Mouse (Mus musculus) forebrain, postnatal 0 days (tissue): ENCODE data around the gene Klrc1. TPM values are rescaled to one million over a fixed set of nuclear protein-coding genes. Genes with fewer than 3 reads are reported as not detected.
"Not testable (repeated sequence)": the region's sequence is repeated elsewhere in the genome, so short reads cannot be mapped to it uniquely, and the experiment has no call there.

Experiments
- ATAC-seq: fragments of 200-750 bp; cut with Nextera tagmentation; 2 replicates; pipeline ENCODE4 v1.8.0; 2017; ENCODE audit warnings: mild to moderate bottlenecking, moderate library complexity
- DNase-seq: peaks from one replicate; pipeline ENCODE4 v3.0.0-alpha.2; 2015
- H3K27ac ChIP-seq: fragments of 300-500 bp; sonication (generic); 2 replicates; pipeline ENCODE4 v1.5.1; 2014; ENCODE audit warnings: low read depth, mild to moderate bottlenecking, antibody characterized with exemption, low read length, moderate library complexity, mixed read lengths
- H3K27me3 ChIP-seq: fragments of 300-500 bp; sonication (generic); 2 replicates; pipeline ENCODE4 v1.6.1; 2014; ENCODE audit warnings: mild to moderate bottlenecking, low read length, mixed read lengths; ENCODE audit not compliant: insufficient read depth
- H3K36me3 ChIP-seq: fragments of 300-500 bp; sonication (generic); 2 replicates; pipeline ENCODE4 v1.6.1; 2014; ENCODE audit warnings: mild to moderate bottlenecking, moderate library complexity; ENCODE audit not compliant: insufficient read depth
- H3K4me1 ChIP-seq: fragments of 300-500 bp; sonication (generic); 2 replicates; pipeline ENCODE4 v1.6.1; 2014; ENCODE audit warnings: antibody characterized with exemption; ENCODE audit not compliant: insufficient read depth
- H3K4me2 ChIP-seq: fragments of 300-500 bp; sonication (generic); 2 replicates; pipeline ENCODE4 v1.6.1; 2014; ENCODE audit warnings: low read depth, mild to moderate bottlenecking, moderate library complexity
- H3K4me3 ChIP-seq: fragments of 300-500 bp; sonication (generic); 2 replicates; pipeline ENCODE4 v1.5.1; 2014; ENCODE audit warnings: low read depth, low read length, mixed read lengths
- H3K9ac ChIP-seq: fragments of 300-500 bp; sonication (generic); 2 replicates; pipeline ENCODE4 v1.6.1; 2014; ENCODE audit warnings: mild to moderate bottlenecking
- H3K9me3 ChIP-seq: fragments of 300-500 bp; sonication (generic); 2 replicates; pipeline ENCODE4 v1.6.1; 2016; ENCODE audit warnings: low read length
- CTCF ChIP-seq: sonication (generic); IDR thresholded peaks from 2 replicates; pipeline ENCODE4 v1.5.1; 2016; ENCODE audit warnings: antibody characterized with exemption, control low read depth, low read depth
- WGBS: fragments of 180-500 bp; shearing (Covaris S2); extraction: QIAGEN DNeasy Blood & Tissue Kit; methylation state at CpG from one replicate; pipeline ENCODE4 v1.1.7; 2014; 5-methylcytosine and 5-hydroxymethylcytosine counted together
- microRNA-seq, 2 experiments: library from miRNA; unstranded; fragments of <30 nt; microRNA quantifications; one replicate each; pipeline ENCODE4; 2016
- polyA plus RNA-seq: library from polyadenylated mRNA; unstranded; fragments of >200 nt; fragmentation: Nextera tagmentation; extraction: Ambion mirVana; gene quantifications from 2 replicates; pipeline ENCODE4 v1.2.1, GENCODE M21; 2015
- total RNA-seq: library from RNA; depleted of rRNA; stranded (reverse); fragments of >200 nt; gene quantifications from 2 replicates; pipeline ENCODE4 v1.2.3, GENCODE M21; 2014; rRNA removed

The Klrc1 gene
- total and polyA plus RNA-seq, 2 experiments from 2014 or later, result not detected

DNA sequence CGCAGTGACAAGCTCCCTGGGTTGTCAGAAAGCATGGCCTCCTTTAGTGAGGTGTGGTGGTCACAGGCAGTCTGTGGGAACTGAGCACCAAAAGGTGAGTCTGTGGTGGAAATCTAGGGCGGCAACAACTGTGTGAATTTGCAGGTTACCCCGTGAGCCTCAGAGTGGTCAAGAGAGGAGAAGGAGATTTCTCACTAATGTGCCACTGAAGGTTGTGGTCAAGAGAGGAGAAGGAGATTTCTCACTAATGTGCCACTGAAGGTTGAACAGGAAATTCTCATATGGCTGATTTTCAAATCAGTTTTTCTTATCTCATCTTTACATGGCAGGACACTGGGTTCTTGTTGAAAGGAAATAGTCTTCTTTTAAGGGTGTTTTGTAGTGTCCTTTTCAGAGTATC is 34.7 kb downstream of the Klrc1 start:
- H3K27ac ChIP-seq, H3K9me3 ChIP-seq, H3K4me1 ChIP-seq, H3K36me3 ChIP-seq, ATAC-seq, H3K9ac ChIP-seq, DNase-seq, H3K4me2 ChIP-seq, H3K4me3 ChIP-seq, H3K27me3 ChIP-seq: not testable (repeated sequence)
- 100% methylated on average over 1 of the region's 3 CpGs for WGBS

DNA sequence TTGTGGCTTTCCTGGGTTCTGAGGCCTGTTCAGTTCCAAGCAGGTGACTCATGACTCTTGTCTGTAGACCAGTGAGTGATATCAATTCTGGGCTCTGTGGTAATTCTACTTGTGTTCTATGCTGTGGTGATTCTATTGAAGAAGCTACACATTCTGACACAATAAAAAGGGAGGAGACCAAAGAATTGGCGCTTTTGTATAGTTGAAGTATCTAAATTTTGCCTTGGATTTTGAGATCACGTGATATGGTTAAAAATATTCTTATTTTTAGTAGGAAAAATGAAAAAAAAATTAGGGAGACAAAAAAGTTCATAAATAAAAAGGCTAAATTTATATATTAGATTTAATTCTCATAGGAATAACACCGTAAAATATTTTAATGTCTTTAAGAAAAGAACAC is 35.5 kb downstream of the Klrc1 start, which contains the start of gene Klrc3:
Gene Klrc3, minus strand, starts transcription at position 101 of the 400 bp plus-strand sequence.
- not testable (repeated sequence) for H3K4me1 ChIP-seq, H3K36me3 ChIP-seq, H3K4me2 ChIP-seq, H3K27me3 ChIP-seq, H3K4me3 ChIP-seq, H3K27ac ChIP-seq, DNase-seq, H3K9ac ChIP-seq, H3K9me3 ChIP-seq, ATAC-seq
- WGBS, result 77% methylated on average over 3 of the region's 3 CpGs

DNA sequence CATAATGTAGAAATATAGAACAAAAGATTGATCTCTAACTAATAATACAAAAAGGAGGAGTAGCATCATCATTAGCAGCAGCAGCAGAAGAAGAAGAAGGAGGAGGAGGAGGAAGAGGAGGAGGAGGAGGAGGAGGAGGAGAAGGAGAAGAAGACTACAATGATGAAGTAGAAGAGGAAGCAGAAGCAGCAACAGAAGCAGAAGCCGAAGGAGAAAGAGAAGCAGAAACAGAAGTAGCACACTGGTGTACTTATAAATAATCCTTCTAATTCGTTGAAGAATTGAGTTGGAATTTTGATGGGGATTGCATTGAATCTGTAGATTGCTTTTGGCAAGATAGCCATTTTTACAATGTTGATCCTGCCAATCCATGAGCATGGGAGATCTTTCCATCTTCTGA is 47.7 kb downstream of the Klrc1 start:
- not testable (repeated sequence) for ATAC-seq, H3K4me1 ChIP-seq, H3K4me2 ChIP-seq, DNase-seq, H3K9ac ChIP-seq, H3K27me3 ChIP-seq, H3K9me3 ChIP-seq, H3K4me3 ChIP-seq, H3K36me3 ChIP-seq, H3K27ac ChIP-seq
- 83% methylated on average over 2 of the region's 2 CpGs for WGBS

DNA sequence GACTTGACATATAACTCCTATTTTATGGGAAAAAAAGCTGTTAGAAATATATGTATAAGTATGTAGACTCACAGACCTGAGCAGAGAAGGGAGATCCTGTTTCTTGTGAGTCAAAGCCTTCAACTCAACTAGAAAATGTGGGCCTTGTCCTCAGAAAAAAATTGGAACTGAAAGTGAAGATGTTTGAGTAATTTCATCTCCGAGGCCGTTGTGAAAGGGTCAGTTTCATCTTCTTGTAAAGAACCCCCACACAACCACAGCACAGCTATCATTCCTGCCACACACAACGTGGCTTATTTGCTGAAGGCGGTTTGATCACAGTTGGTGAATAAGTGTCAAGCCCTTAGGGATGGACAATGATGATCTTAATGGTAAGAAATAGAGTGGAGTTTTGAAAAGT is 55.0 kb downstream of the Klrc1 start, which contains the start of gene Klrk1:
Gene Klrk1, minus strand, starts transcription at position 130 of the 400 bp plus-strand sequence.
- Histone ChIP-seq H3K4me3 (no peak within 1 kb of the TSS), H3K27ac (no peak within 1 kb of the TSS), H3K4me1 (no peaks in the 10 kb centered on the region), H3K27me3 (no peaks in the 10 kb centered on the region), H3K9ac (no peak within 1 kb of the TSS), H3K9me3 (no peaks in the 10 kb centered on the region), H3K4me2 (no peak within 1 kb of the TSS), H3K36me3 (no peaks in the 10 kb centered on the region)
- WGBS, result 81% methylated on average over 4 of the region's 4 CpGs
- TF ChIP-seq CTCF, result no peak
- ATAC-seq, result no peak
- no peak for DNase-seq

Small RNA genes lying within 50 kb of the gene (microRNA-seq; reads per million reads assigned to microRNA genes)
- gene Mir680-1, result 0 reads per million in 2 experiments

Other genes starting within 250 kb of the Klrc1 start
- 1.1 and 1.4 TPM in 2 replicates for gene Clec1a, start 227.0 kb downstream of the Klrc1 start, total RNA-seq
- gene Clec1a, start 227.0 kb downstream of the Klrc1 start, polyA plus RNA-seq, result 0.74 and 0.97 TPM in 2 replicates
- 0.10 TPM in 1 of 2 replicates, not detected in the other for gene Olr1, start 171.8 kb downstream of the Klrc1 start, total RNA-seq
- gene Olr1, start 171.8 kb downstream of the Klrc1 start, polyA plus RNA-seq, result not detected in 2 replicates
- not detected in 2 replicates for gene Tmem52b, start 166.4 kb downstream of the Klrc1 start, total RNA-seq
- not detected in 2 replicates for gene Tmem52b, start 166.4 kb downstream of the Klrc1 start, polyA plus RNA-seq
- 275 and 288 TPM in 2 replicates for gene Gabarapl1, start 145.8 kb downstream of the Klrc1 start, total RNA-seq
- 243 and 276 TPM in 2 replicates for gene Gabarapl1, start 145.8 kb downstream of the Klrc1 start, polyA plus RNA-seq
- not detected in 2 replicates for gene Klre1, start 101.1 kb downstream of the Klrc1 start, total RNA-seq
- 0.18 TPM in 1 of 2 replicates, not detected in the other for gene Klre1, start 101.1 kb downstream of the Klrc1 start, polyA plus RNA-seq
- not detected in 2 replicates for gene Klrd1, start 87.2 kb downstream of the Klrc1 start, total RNA-seq
- gene Klrd1, start 87.2 kb downstream of the Klrc1 start, polyA plus RNA-seq, result not detected in 2 replicates
- gene Klrk1, start 55.1 kb downstream of the Klrc1 start, total RNA-seq, result not detected in 2 replicates
- not detected in 2 replicates for gene Klrk1, start 55.1 kb downstream of the Klrc1 start, polyA plus RNA-seq
- gene Klrc3, start 35.6 kb downstream of the Klrc1 start, total RNA-seq, result not detected in 2 replicates
- not detected in 2 replicates for gene Klrc3, start 35.6 kb downstream of the Klrc1 start, polyA plus RNA-seq
- not detected in 2 replicates for gene Klrc2, start 18.3 kb downstream of the Klrc1 start, total RNA-seq
- not detected in 2 replicates for gene Klrc2, start 18.3 kb downstream of the Klrc1 start, polyA plus RNA-seq
- not detected in 2 replicates for gene Klri1, start 38.2 kb upstream of the Klrc1 start, total RNA-seq
- not detected in 2 replicates for gene Klri1, start 38.2 kb upstream of the Klrc1 start, polyA plus RNA-seq
- gene Klri2, start 61.5 kb upstream of the Klrc1 start, total RNA-seq, result 0.08 TPM in 1 of 2 replicates, not detected in the other
- 0.10 TPM in 1 of 2 replicates, not detected in the other for gene Klri2, start 61.5 kb upstream of the Klrc1 start, polyA plus RNA-seq
- not detected in 2 replicates for gene Gm156, start 105.3 kb upstream of the Klrc1 start, total RNA-seq
- gene Gm156, start 105.3 kb upstream of the Klrc1 start, polyA plus RNA-seq, result not detected in 2 replicates
- gene Gm17631, start 183.7 kb upstream of the Klrc1 start, total RNA-seq, result not detected in 2 replicates
- gene Gm17631, start 183.7 kb upstream of the Klrc1 start, polyA plus RNA-seq, result not detected in 2 replicates
- not detected in 2 replicates for gene Klra17, start 197.7 kb upstream of the Klrc1 start, total RNA-seq
- not detected in 2 replicates for gene Klra17, start 197.7 kb upstream of the Klrc1 start, polyA plus RNA-seq
- not detected in 2 replicates for gene Klra5, start 238.7 kb upstream of the Klrc1 start, total RNA-seq
- gene Klra5, start 238.7 kb upstream of the Klrc1 start, polyA plus RNA-seq, result not detected in 2 replicates